Mouse (Mus musculus): ENCODE measurements around the gene Cars2.

GRCm38 (mm10) chr8:11570742-11571141 is 20.2 kb upstream of the Cars2 start:
- TF ChIP-seq CTCF (IDR thresholded peaks at IDR 0.05; ENCODE audit: extremely low read depth, insufficient read depth, low read length) (no peak), POLR2A (IDR thresholded peaks at IDR 0.05; ENCODE audit: extremely low read depth, insufficient read depth, low read length) (no peak)
